Mouse (Mus musculus) layer of hippocampus, adult 9-10 months (tissue): ENCODE data around the gene Pcp4.

Source experiments
- DNase-seq: peaks from one replicate; pipeline ENCODE4 v3.0.0; 2022; ENCODE audit warnings: low spot score

Pcp4 gene

GRCm38 (mm10) chr16:96488038-96488437 is 20.6 kb downstream of the Pcp4 start:
- no peak for DNase-seq

DNA sequence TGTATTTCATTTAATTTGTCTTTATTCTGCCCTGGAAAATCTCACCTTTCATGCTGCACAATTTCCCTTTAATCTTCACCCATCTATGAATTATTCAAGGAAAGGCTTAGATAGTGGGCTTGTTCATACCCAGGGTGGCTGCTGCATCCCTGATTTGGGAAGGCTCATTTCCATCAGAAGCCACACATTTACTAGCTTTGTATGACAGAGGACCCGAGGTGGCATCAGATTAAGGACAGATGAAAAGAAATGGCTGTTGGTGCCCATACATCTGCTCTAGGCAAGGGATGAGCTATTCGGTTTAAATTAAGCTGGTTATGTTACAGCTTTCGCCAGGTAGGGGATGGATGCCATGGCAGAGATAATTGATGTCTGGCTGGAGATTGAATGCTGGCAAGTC is 24.1 kb downstream of the Pcp4 start:
- no peak for DNase-seq

DNA sequence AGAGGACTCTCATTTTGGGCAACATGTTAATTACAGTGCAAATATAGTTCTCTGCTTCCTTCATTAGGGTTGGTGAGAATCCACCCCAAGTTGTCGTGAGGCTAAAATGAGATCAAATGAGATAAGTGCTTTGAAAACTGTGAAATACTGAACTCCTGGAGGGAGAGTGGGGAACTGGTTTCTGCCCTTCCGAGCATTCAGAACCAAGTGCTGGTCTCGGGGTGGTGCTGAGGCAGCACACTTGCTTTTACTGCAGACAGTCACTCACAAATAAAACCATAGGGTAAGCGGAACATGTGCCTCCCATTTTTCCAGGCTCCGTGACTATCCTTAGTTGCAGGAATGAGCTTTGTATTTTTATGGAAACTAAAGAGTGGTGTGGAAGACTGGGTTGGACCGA is 26.7 kb downstream of the Pcp4 start:
- DNase-seq, result no peak

DNA sequence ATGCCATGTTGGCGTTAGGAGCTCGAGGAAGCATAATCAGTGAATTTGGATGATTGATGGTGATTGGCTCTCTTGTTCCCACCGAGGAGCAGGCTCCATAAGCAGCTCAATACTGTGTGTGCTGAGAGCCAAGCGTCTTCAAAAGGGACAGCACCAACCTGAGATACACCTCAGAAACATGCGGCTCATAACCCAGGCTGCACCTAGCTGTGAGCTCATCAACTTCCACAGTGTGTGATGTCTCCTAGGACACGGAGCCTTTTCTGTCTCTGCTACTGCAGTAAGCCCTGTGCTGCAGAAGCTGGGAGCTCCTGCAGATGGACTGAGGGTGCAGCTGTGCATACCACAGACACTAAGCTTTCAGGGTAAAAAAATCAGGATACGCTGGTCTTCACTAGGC is 31.5 kb downstream of the Pcp4 start:
- DNase-seq, result no peak

DNA sequence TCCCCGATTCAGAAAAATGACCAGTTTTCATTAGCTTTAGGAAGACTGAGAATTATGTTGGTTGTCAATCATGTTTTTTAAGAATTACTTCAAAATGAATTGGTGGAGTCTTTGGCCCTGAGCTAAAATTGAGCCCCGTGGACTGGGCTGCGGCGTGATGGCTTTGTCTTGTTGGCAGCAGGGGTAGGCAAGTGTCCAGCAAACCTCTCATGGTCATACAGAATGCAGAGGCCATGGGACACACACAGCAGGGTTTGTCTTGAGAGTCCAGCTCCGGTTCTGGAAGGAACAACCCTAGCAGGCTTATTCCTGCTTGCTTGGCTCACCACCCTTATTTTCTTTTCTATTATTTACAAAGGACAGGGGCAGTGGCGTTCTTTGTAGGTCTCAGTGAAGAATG is 33.8 kb downstream of the Pcp4 start:
- no peak for DNase-seq

GRCm38 (mm10) chr16:96502586-96502985 is 35.2 kb downstream of the Pcp4 start:
- DNase-seq, result no peak

DNA sequence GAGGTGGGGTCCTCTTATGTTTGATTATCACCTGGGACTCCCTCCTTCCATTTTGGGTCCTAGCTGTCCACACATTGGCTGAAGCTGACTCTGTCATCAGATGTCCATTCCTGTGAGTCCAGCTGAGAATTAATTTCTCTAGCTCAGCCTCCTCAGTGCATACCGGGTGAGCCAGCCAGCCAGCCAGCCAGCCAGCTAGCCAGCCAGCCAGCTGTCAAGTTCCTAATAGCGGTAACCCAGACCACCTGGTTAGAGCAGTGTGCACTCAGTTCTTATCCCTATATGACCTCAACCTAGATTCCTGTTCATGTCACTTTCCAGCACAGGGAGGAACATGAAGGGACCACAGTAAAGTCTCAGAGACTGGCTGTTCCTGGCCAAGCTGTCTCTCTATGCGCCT is 47.1 kb downstream of the Pcp4 start:
- DNase-seq, result no peak

- no peak for DNase-seq
These were observed 60.1 kb downstream of the Pcp4 start for GRCm38 (mm10) chr16:96527476-96527875.

- no peak for DNase-seq
These were observed 61.1 kb downstream of the Pcp4 start for GRCm38 (mm10) chr16:96528471-96528870.

DNA sequence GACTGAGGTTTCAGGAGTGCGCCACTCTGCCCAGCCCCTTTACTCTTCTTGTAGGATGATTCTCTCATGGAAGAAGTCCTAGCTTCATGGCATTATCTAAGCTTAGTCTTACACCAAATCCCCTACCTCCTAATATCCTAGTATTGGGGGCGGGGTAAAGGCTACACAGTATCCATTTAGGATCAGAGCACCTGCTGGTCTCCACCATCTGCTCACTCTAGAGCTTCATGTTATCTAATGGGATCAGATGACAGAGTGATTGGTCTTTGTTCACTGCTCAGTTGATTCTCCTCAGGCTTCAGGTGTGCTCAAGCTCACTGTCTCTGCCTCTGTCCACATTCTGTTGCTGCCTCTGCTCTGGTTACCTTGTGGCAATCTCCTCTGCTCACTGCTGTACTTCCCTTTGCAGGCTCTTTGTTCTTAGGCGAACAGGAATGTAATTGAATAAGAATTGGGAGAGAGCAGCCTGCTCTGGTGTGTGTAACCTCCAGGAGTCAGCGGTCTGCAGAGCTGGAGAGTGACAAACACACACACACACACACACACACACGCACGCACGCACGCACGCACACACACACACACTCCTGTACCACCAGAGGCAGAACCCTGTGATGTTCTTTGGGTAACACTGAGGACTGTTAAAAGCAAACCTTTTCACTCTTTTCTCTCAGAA is 62.6 kb downstream of the Pcp4 start:
- DNase-seq, result no peak

DNA sequence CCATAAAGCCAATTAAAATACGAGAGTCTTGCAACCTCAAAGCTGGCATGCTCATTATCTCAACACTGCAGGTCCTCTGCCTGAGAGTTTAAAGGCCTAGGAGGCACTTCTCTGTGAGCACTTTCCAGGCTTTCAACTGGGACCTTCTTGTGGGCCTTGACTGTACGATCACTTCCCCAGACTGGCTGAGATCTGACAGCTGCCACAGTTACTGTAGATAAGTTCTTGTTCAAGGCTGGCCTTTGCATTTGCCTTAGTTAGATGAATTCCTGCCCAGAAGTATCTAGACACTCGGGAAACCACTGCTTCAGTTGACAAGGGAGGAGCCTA is 63.1 kb downstream of the Pcp4 start:
- no peak for DNase-seq

DNA sequence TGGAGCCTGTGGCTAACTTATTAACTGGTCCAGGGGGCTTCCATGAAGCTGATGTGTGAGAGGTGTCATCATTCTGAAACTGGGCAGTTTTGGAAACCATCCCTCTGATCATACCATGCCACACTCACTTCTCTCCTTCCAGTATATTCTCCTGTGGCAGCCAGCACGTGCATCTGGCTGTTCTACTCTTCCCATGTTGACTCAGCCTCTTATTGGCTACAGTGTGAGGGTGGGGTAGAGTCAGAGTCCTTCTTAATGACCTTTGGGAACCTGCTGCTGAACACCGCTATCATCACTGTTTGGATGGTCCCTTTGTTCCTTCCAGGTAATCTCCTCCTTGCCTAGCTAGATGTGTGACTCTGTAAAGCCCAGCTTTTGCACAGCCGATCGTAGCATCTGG is 63.6 kb downstream of the Pcp4 start:
- DNase-seq, result no peak

- no peak for DNase-seq
These were observed 66.3 kb downstream of the Pcp4 start for GRCm38 (mm10) chr16:96533710-96534109.

- DNase-seq, result no peak
These were observed 67.9 kb downstream of the Pcp4 start for GRCm38 (mm10) chr16:96535271-96535670.

DNA sequence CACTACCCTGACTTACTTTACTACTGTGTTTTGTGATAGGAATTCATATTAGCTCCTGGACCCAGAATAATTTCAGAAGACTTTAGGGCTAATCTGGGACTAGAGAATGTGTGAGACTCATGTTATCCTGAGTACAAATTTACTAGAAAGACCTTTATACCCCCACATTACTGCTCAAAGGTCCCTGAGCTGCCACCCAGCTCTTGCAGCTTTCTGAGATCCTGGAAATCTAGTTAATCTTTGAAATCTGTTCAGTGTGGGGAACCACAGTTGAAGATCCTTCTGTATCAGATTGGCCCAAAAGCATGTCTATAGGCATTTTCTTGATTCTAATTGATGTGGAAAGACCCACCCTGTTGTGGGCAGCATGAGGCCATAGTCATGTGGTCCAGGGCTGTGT is 69.0 kb downstream of the Pcp4 start:
- no peak for DNase-seq

- no peak for DNase-seq
These were observed 71.7 kb downstream of the Pcp4 start for GRCm38 (mm10) chr16:96539091-96539490.

GRCm38 (mm10) chr16:96541056-96541455 is 73.7 kb downstream of the Pcp4 start:
- peak; percentile 26 for DNase-seq

- no peak for DNase-seq
These were observed 85.3 kb downstream of the Pcp4 start for GRCm38 (mm10) chr16:96552680-96553079.

- no peak for DNase-seq
These were observed 88.0 kb downstream of the Pcp4 start for GRCm38 (mm10) chr16:96555412-96555811.

GRCm38 (mm10) chr16:96556621-96557020 is 89.2 kb downstream of the Pcp4 start:
- no peak for DNase-seq

DNA sequence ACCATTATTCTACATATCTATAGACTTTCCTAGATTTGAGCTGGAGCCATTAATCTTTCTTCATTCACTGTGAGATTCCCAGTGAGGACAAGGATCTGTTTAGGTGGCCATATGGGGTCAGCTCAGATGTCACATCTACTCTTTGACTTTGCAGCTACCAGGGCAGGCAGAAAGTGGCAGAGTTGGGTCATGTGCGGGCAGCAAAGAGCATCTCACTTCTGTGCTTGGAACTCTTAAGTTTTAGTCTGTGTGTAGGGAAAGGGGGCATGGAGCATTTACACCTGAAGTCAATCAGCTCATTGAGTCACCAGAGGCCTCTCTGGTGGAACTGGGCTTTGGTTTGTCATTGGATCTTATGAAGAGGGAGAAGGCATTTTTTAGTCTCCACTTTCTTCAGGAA is 90.9 kb downstream of the Pcp4 start:
- no peak for DNase-seq

DNA sequence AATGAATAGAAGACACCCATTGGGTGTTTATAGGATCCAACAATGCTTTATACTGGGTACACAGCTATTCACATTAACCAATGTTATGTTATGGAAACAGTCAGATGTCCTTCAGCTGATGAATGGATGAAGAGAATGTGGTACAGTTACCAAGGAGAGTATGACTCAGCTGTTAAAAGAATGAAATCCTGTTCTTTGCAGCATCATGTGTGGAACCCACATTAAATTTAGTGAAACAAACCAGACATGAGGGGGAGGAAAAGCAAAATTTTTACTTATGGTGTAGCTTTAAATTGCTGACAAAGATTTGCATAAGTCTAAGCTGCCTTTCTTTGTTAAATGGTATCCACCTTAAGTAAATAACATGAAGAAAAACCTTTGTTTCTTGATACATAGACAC is 92.4 kb downstream of the Pcp4 start:
- no peak for DNase-seq

GRCm38 (mm10) chr16:96563350-96564257 is 96.2 kb downstream of the Pcp4 start:
- DNase-seq, result no peak

- DNase-seq, result no peak
These were observed 100.0 kb downstream of the Pcp4 start for GRCm38 (mm10) chr16:96567428-96567827.
